Mouse (Mus musculus) ES-E14 (cell line): ENCODE measurements around the gene Napa. TPM values are rescaled to one million over a fixed set of nuclear protein-coding genes. Genes with fewer than 3 reads are reported as not detected.
A peak's percentile ranks its signal among the peaks of the same experiment; 100 is the strongest.

ENCODE experiments used
- DNase-seq: peaks from one replicate; pipeline ENCODE4 v3.0.0-alpha.2; 2013; ENCODE audit warnings: low read depth, low spot score
- H3K27ac ChIP-seq: 2 replicates; pipeline ENCODE4 v1.5.1; 2012; ENCODE audit warnings: low read depth, mild to moderate bottlenecking, low read length, moderate library complexity, mixed read lengths; ENCODE audit not compliant: poor library complexity, insufficient read depth, severe bottlenecking
- H3K36me3 ChIP-seq: 2 replicates; pipeline ENCODE4 v1.6.1; 2012; ENCODE audit warnings: mild to moderate bottlenecking, low read length, moderate library complexity, mixed read lengths; ENCODE audit not compliant: control insufficient read depth, poor library complexity, insufficient read depth, severe bottlenecking
- H3K4me1 ChIP-seq, 2 experiments: fragments of 150-350 bp in 1 of 2; sonication (generic) in 1 of 2; 2 replicates each; pipeline ENCODE4 v1.6.1; 2012; ENCODE audit warnings: low read length in 2 of 2, mild to moderate bottlenecking in 1 of 2, mixed read lengths in 1 of 2; ENCODE audit not compliant: control insufficient read depth in 2 of 2, insufficient read depth in 2 of 2, poor library complexity in 1 of 2
- H3K4me3 ChIP-seq, 2 experiments: fragments of 150-350 bp in 1 of 2; sonication (generic) in 1 of 2; 2 replicates each; pipeline ENCODE4 v1.5.1; 2012; ENCODE audit warnings: low read length in 2 of 2, low read depth in 1 of 2, mild to moderate bottlenecking in 1 of 2, mixed read lengths in 1 of 2; ENCODE audit not compliant: insufficient read depth in 1 of 2, poor library complexity in 1 of 2, severe bottlenecking in 1 of 2
- H3K9ac ChIP-seq: 2 replicates; pipeline ENCODE4 v1.6.1; 2012; ENCODE audit warnings: low read depth, mild to moderate bottlenecking, low read length, mixed read lengths; ENCODE audit not compliant: poor library complexity, insufficient read depth, severe bottlenecking
- H3K9me3 ChIP-seq: fragments of 150-350 bp; sonication (generic); 2 replicates; pipeline ENCODE4 v1.6.1; 2012; ENCODE audit warnings: low read depth, mild to moderate bottlenecking, low read length; ENCODE audit not compliant: control insufficient read depth, insufficient read depth
- CHD2 ChIP-seq: IDR thresholded peaks from 2 replicates; pipeline ENCODE4 v1.6.1; 2014; ENCODE audit warnings: mild to moderate bottlenecking, low read depth, low read length, inconsistent platforms
- HCFC1 ChIP-seq: IDR thresholded peaks from 2 replicates; pipeline ENCODE4 v1.6.1; 2012; ENCODE audit warnings: low read length, inconsistent platforms, borderline replicate concordance; ENCODE audit not compliant: insufficient read depth
- MAFK ChIP-seq: IDR thresholded peaks from 2 replicates; pipeline ENCODE4 v1.6.1; 2014; ENCODE audit warnings: mild to moderate bottlenecking, low read depth, low read length, inconsistent platforms; ENCODE audit not compliant: insufficient read depth
- ZC3H11A ChIP-seq: IDR thresholded peaks from 2 replicates; pipeline ENCODE4 v1.6.1; 2012; ENCODE audit warnings: low read depth, mild to moderate bottlenecking, inconsistent platforms, low read length, borderline replicate concordance
- ZNF384 ChIP-seq: IDR thresholded peaks from 2 replicates; pipeline ENCODE4 v1.6.1; 2012; ENCODE audit warnings: low read depth, low read length, inconsistent platforms
- in situ Hi-C, 2 experiments: fragments of 600-800 bp; cut with MboI; formaldehyde crosslinking; loops; one replicate each; pipeline ENCODE4 v1.15.1; 2025; ENCODE audit warnings: low sequenced_read_pairs in 2 of 2, inconsistent platforms in 1 of 2; ENCODE audit not compliant: unreplicated experiment in 2 of 2
- total RNA-seq: library from RNA; depleted of rRNA; stranded (reverse); fragments of 300-350 nt; gene quantifications from 2 replicates; pipeline ENCODE4 v1.2.3, GENCODE M21; 2012

Gene Napa
- total RNA-seq, 1 experiment, result 103 TPM

DNA sequence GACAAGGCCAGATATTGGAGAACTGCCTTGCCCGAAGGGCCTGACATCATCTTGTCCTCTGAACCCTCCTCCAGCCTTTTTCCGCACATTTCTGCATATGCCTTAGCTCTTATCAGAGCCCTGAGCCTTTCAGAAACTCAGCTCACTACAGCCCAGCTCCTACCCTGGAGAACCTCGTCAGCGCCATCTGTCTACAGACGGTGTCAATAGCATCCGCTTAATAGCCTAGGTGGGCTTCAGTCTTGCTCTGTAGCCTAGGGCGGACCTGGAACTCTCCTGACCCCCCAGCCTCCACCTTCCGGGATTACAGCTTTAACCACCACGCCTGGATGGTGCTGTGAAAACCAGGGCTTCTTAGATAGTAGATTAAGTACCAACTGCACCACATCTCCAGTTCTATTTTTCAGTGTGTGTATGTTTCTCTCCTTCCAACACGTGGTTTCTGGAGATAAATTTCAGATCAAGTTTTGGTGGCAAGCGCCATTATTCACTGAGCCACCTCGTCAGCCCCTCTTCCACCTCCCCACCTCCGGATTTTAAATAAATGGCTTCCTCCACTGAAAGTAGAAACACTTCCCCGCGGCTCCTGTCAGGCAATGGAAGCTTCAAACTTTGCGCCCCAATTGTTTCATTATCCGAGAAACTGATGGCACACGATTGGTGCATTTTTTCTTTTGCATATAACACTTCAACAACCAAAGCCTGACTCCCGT is 46.2 kb upstream of the Napa start:
- Histone ChIP-seq H3K4me3 (peak overlapping the region; percentile 65 to 75), H3K36me3 (no peaks in the 10 kb centered on the region), H3K9ac (peak overlapping the region; percentile 81), H3K27ac (no peak overlapping the region), H3K4me1 (0 out of 4 replicates have a peak, but pooled peaks cover 0 to 2% of the 10 kb centered on the region in 2 experiments), H3K9me3 (no peaks in the 10 kb centered on the region)
- peak; percentile 85 for DNase-seq
- TF ChIP-seq ZC3H11A (no peak), HCFC1 (no peak), ZNF384 (peak; percentile 82)
- in situ Hi-C loops, result no loop called here

DNA sequence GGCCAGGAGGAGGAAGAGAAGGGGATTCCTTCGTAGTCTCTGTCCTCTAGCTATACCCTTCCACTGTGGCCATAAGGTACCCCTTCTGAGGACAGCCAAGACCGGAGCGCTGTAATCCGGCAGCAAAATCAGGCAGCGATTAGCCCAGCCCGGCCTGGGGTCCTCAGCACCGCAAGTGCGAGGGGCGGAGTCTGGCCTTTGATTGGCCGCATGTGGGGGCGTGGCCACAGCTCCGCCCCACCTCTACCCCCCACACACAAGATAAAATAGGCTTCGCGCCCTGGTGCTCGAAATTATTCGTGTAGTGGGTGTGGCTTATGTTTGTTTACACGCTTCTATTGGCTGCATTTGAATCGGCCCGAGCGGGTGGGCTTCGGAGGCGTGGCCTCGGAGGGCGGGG is 45.6 kb upstream of the Napa start:
- TF ChIP-seq HCFC1 (no peak), ZNF384 (peak; percentile 93)
- 0 out of 4 replicates have a peak, but pooled peaks cover 0 to 2% of the 10 kb centered on the region in 2 experiments for H3K4me1 ChIP-seq
- in situ Hi-C loops, result no loop called here
- H3K27ac ChIP-seq, result no peak overlapping the region
- H3K9ac ChIP-seq, result peak overlapping the region; percentile 81
- no peaks in the 10 kb centered on the region for H3K36me3 ChIP-seq
- peak; percentile 95 for DNase-seq
- peak overlapping the region; percentile 65 to 75 for H3K4me3 ChIP-seq
- H3K9me3 ChIP-seq, result no peaks in the 10 kb centered on the region

GRCm38 (mm10) chr7:16053105-16053504 is 45.2 kb upstream of the Napa start:
- Histone ChIP-seq H3K9me3 (no peaks in the 10 kb centered on the region), H3K36me3 (no peaks in the 10 kb centered on the region), H3K4me1 (0 out of 4 replicates have a peak, but pooled peaks cover 0 to 2% of the 10 kb centered on the region in 2 experiments), H3K4me3 (no peak overlapping the region), H3K27ac (no peak overlapping the region), H3K9ac (no peak overlapping the region)
- in situ Hi-C loops, result no loop called here
- no peak for DNase-seq
- TF ChIP-seq ZNF384 (no peak), CHD2 (no peak), MAFK (no peak), HCFC1 (no peak), ZC3H11A (no peak)

- DNase-seq, result no peak
- H3K4me1 ChIP-seq, result 0 out of 4 replicates have a peak, but pooled peaks cover 0 to under 1% of the 10 kb centered on the region in 2 experiments
- no peak for TF ChIP-seq ZC3H11A
- no peak for TF ChIP-seq CHD2
- TF ChIP-seq MAFK, result no peak
- TF ChIP-seq HCFC1, result no peak
- no peak for TF ChIP-seq ZNF384
- H3K9me3 ChIP-seq, result no peaks in the 10 kb centered on the region
- H3K36me3 ChIP-seq, result no peaks in the 10 kb centered on the region
- H3K9ac ChIP-seq, result no peak overlapping the region
- H3K27ac ChIP-seq, result no peak overlapping the region
- H3K4me3 ChIP-seq, result no peak overlapping the region
- in situ Hi-C loops, result no loop called here
Observed at GRCm38 (mm10) chr7:16054966-16055365, 43.3 kb upstream of the Napa start.
